Mouse (Mus musculus): ENCODE measurements at regions not wholly inside any gene's neighbourhood (a gene's known extent, or its start where the extent isn't known, plus 50 kb on each side); places are given as distances from the start of the nearest gene placed in this dataset.

DNA sequence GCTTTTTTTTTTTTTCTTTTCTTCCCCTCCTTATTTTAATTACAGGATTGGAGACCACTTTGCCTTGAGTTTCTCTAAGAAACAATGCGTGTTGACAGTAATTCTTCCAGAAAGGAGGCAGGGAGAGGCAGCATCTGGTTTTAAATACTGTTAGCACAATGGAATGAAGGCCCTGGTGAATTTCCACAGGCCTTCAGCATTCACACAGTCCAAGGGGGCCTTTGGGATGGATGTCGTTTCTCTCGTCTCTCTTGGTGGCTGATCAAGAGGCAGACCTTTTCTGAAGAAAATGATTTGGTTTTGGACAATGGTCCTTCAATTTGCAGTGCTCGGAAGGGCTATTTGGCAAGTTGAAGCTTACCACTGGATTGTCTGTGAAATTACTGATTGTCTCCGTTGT lies 321.4 kb downstream of the Lmx1a start:
- DNase-seq: no peak

DNA sequence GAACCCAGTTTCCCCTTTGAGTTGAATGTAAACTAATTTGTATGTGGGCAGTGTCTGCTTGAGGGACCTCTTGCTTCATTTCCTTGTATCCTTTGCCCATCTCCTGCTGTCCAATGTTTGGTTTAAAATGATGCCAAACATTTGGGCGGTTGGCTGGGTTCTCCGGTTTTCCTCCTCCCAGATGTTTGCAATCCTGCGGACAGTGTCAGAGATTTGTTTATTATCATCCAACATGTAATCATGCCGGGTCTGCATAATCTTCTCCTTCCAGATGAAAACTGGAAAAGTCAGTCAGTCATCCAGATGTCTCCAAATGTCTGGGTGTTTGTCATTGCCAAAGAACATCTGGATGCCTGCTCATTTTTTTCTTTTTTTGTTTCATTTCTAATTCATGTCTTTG lies 323.0 kb downstream of the Lmx1a start:
- no peak for DNase-seq

DNA sequence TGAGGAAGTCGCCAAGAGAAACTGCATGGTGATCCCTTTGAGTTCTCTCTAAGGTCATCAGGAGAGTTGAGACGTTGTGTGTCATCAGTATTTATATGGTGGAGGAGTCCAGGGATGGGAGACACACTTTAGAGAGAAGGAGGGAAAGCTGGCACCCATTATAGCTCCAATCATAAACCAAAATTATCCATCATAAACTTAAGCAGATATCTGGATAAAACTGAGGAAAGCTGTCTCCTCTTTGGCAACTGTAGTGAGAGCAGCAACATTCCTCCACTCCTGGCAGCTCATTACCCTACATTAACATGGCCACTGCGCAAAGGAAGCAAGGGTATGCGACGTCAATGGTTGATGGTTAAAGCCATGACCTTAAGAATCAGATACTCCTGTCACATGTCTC lies 323.6 kb downstream of the Lmx1a start:
- no peak for DNase-seq

- no peak for DNase-seq
Measured at GRCm38 (mm10) chr1:168016375-168016890, 327.4 kb downstream of the Lmx1a start.

- no peak for DNase-seq
Measured at GRCm38 (mm10) chr1:168026481-168026880, 337.4 kb downstream of the Lmx1a start.

DNA sequence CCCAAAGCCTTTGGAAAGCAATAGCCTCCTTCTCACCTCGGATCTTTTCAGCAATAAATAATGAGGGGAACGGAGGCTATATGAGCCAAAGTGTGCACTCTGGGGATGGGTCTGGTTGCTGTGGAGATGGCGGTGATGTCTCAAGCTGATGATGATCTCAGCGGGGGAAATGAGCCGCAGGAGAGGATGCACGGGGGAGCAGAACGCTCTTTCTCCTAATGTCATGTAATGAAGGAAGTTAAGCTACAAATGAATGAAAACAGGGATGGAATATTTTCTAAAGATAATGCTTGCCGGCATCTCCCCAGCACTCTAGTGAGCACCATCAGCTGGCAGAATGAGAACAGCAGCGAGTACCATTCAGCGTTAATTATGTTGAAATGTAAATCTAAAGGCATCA lies 355.7 kb downstream of the Lmx1a start:
- DNase-seq: no peak

- DNase-seq: no peak
Measured at GRCm38 (mm10) chr1:168046347-168046746, 357.3 kb downstream of the Lmx1a start.

DNA sequence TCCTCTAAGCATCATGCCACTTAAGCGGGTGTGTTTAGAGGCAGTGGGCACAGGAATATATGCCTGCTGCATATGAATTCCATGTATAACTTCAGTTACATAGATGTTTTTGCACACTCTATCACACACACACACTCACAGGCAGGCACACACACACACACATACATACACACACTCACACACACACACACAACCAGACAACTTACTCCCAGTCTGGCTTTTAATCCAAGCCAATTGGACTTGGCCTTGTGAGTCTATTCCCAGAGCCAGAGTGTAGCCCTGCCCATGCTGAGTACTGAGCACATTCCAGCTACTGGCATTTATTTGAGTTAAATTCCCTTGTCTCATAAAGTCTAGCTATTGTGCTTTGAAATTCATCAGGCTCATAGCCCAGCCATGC lies 357.7 kb downstream of the Lmx1a start:
- no peak for DNase-seq

- DNase-seq: no peak
Measured at GRCm38 (mm10) chr1:168049965-168050364, 360.9 kb downstream of the Lmx1a start.

DNA sequence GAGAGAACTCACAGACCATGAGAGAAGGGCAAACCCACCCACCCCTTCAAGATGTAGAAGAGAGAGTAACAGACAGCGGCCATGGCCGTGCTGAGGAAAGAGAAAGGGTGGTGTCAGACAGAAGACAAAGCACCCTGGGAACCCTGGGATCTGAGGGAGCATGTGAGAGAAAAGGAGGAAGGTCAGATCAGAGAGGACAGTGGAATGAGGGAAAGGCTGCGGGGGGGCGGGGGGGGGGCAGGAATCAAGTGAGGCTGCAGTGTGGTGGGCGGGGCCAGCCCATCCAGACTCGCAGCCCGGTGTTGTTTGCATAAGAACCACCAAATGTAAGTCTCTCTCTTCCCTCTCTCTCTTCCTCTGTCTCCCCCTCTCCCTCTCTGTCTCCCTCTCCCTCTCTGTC lies 367.4 kb downstream of the Lmx1a start:
- no peak for DNase-seq

- DNase-seq: no peak
Measured at GRCm38 (mm10) chr1:168057479-168057878, 368.4 kb downstream of the Lmx1a start.

DNA sequence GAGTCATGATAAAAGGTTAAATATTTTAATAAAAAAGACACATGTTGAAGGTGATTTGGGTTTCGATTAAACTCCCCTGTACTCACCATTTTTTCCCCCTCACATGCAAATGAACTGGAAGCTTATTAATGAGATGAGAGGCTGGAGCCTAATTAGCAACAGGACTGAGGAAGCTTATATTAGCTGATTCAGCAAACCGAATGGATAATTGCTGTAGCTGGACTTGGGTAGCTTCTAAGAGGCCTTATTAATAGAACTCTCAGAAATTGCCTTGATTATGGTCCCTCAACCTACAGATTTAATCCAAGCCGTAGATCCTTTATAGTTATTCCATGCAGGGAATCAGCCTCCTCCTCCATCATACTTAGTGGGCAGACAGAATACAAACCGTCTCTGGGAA lies 369.7 kb downstream of the Lmx1a start:
- no peak for DNase-seq

DNA sequence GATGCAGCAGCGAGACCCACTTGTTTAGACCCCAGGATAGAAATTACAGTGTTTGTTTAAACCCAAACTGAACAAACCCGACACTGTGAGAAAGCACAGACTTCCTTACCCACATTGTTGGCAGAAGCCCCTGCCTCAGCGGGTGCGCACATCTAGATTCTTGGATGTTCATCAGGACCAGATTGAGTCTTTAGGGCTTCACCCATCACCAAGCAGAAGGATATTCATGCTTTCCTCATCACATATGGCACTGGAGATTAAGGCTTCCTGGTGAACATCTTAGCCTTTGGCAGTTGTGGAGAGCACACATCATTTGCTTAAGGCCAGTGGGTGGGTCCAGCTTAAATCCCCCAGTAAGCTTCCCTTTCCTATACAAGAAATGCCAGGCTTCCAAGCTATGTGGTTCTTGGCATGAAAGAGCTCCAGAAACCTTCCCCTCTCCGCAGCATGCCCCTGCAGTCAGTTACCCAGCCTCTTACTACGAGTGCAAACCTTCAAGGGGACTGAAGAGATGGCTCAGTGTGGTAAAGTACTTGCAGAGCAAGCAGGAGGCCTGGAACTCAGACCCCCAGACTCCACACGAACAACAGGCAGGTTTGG lies 367.9 kb downstream of the Pbx1 start:
- DNase-seq: no peak

DNA sequence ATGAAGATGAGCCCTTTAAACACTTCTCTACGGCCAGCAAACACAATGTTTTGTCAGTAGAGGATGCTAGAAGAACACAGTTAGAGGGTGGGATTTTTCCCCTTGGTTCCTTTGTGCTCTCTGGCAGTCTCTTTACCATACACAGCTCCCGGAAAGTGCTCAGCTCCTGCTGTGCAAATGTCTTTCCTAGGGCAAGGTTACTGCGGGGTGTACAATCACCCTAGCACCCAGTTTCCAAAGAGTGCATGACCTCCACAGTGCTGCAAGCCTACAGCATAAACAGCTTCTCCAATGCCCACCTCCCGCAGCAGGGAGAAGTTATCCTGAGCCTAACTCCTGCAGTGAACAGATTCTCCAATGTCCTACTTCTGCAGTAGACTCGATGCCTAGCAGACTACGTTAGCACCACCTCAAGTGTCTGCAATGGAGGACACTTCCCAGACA lies 366.4 kb downstream of the Pbx1 start:
- no peak for DNase-seq

GRCm38 (mm10) chr1:168066810-168067209 lies 365.3 kb downstream of the Pbx1 start:
- DNase-seq: no peak

DNA sequence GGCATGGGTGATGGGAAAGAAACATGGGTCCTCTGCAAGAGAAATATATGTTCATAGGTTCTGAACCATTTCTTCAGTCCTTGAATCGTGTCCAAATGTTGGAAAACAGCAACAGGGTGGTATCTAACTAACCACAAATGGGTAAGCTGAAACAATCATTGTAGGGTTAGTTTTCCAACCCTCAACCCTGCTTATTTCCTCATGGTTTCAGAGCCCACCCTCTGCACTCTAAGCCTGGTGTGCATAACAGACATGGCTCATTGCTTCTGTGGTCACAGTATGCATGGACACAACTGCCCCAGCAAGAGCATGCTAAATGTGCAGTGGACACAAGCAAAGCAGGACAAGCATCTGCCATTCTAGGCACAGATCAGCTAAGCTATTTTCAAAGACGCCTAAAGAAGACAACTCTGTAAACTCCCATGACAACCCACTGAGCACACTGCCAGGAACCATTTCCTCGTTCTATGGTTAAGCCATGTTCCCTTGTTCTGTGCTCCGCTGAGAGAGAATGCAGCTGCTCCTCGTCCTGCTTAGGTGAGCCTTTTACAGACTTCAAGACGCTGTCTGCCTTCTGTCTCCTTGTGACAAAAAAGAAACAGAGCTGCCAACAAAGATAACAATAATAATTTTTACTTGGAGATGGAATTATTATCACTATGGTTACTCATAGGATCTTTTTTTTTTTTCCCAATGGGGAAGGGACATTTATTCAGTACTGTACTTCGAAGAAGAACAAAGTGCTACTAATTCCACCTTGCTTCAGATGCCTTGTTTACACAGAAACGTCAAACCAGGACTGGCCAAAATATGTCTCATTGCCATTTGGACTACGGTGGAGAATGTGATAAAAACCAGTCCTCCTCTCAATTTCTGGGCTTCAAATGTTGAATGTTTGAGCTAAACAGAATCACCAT lies 363.8 kb downstream of the Pbx1 start:
- DNase-seq: no peak

- DNase-seq: no peak
Measured at GRCm38 (mm10) chr1:168068920-168069590, 363.0 kb downstream of the Pbx1 start.
